Mouse (Mus musculus): ENCODE measurements around the gene Gpr18. TPM values are rescaled to one million over a fixed set of nuclear protein-coding genes. Genes with fewer than 3 reads are reported as not detected.
A peak's percentile ranks its signal among the peaks of the same experiment; 100 is the strongest.
"Not testable (repeated sequence)": the region's sequence is repeated elsewhere in the genome, so short reads cannot be mapped to it uniquely, and the experiment has no call there.

Gene Gpr18
- polyA plus RNA-seq, 1 experiment: 8.3 TPM

DNA sequence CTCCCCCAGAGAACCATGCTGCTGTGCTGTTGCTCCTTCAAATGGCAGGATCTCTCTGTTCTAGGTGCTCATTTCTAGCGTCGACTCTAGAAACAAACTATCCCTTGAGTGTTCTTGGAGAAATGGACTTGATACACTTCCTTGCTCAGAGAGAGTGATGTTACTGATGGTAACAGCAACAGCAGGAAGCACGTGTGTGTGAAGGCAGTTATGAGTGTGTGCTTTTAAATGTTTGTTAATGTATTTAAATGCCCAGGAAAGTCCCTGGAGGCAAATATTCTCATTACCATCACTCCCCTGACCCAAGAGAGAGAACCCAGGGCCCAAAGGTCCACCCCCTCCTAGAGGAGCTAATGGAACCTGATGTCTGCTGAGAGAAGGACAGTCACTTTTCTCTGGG lies 49.0 kb downstream of the Gpr18 start:
- Histone ChIP-seq H3K4me1 (ENCODE audit: control insufficient read depth, insufficient read depth, low read length) (no peaks in the 10 kb centered on the region), H3K4me3 (replicated peaks; ENCODE audit: extremely low read depth, low read depth, low read length) (no peak overlapping the region)
- 61% methylated on average over 3 of the region's 3 CpGs for WGBS
- no peak for DNase-seq
- TF ChIP-seq POLR2A (IDR thresholded peaks at IDR 0.05; ENCODE audit: borderline replicate concordance, extremely low read depth, low read depth, low read length) (no peak), CTCF (IDR thresholded peaks at IDR 0.05; ENCODE audit: insufficient read depth, low read length) (no peak)

GRCm38 (mm10) chr14:121865162-121865561 lies 50.4 kb downstream of the Gpr18 start:
- peak; percentile 42 for DNase-seq
- TF ChIP-seq CTCF (IDR thresholded peaks at IDR 0.05; ENCODE audit: insufficient read depth, low read length): peak; percentile 69
- WGBS: 15% methylated on average over 2 of the region's 2 CpGs
- not testable (repeated sequence) for H3K4me1 ChIP-seq (ENCODE audit: control insufficient read depth, insufficient read depth, low read length); H3K4me3 ChIP-seq (replicated peaks; ENCODE audit: extremely low read depth, low read depth, low read length)

Other genes starting within 250 kb of the Gpr18 start
- 62.3 and 73.3 TPM in 2 replicates for gene Dock9, start 117.9 kb downstream of the Gpr18 start, polyA plus RNA-seq (2012; rRNA removed)
- 37.7 and 47.1 TPM in 2 replicates for gene Ubac2, start 37.2 kb downstream of the Gpr18 start, polyA plus RNA-seq (2012; rRNA removed)
- 2.3 and 3.1 TPM in 2 replicates for gene Gpr183, start 49.4 kb upstream of the Gpr18 start, polyA plus RNA-seq (2012; rRNA removed)
- gene Timm8a2, start 118.9 kb upstream of the Gpr18 start, polyA plus RNA-seq (2012; rRNA removed): not detected in 2 replicates
- 188 and 246 TPM in 2 replicates for gene Tm9sf2, start 191.3 kb upstream of the Gpr18 start, polyA plus RNA-seq (2012; rRNA removed)